Mouse (Mus musculus) lung, postnatal 0 days (tissue): ENCODE data around the gene Gdpd2. TPM values are rescaled to one million over a fixed set of nuclear protein-coding genes. Genes with fewer than 3 reads are reported as not detected.

Experiments used
- ATAC-seq: fragments of 200-750 bp; cut with Nextera tagmentation; 2 replicates; pipeline ENCODE4 v1.8.0; 2017; ENCODE audit warnings: moderate library complexity
- DNase-seq: peaks from one replicate; pipeline ENCODE4 v3.0.0-alpha.2; 2016; ENCODE audit warnings: low spot score
- H3K27ac ChIP-seq: fragments of 300-500 bp; sonication (generic); 2 replicates; pipeline ENCODE4 v1.5.1; 2014; ENCODE audit warnings: antibody characterized with exemption, mild to moderate bottlenecking, low read length, mixed read lengths
- H3K27me3 ChIP-seq: fragments of 300-500 bp; sonication (generic); replicated peaks from 2 replicates; pipeline ENCODE4 v1.6.1; 2014; ENCODE audit warnings: low read length, mixed read lengths; ENCODE audit not compliant: insufficient read depth
- H3K36me3 ChIP-seq: fragments of 300-500 bp; sonication (generic); 2 replicates; pipeline ENCODE4 v1.6.1; 2014; ENCODE audit warnings: low read length, mixed read lengths; ENCODE audit not compliant: insufficient read depth
- H3K4me1 ChIP-seq: fragments of 300-500 bp; sonication (generic); 2 replicates; pipeline ENCODE4 v1.6.1; 2014; ENCODE audit warnings: antibody characterized with exemption, low read depth, low read length, mixed read lengths; ENCODE audit not compliant: insufficient read depth
- H3K4me2 ChIP-seq: fragments of 300-500 bp; sonication (generic); replicated peaks from 2 replicates; pipeline ENCODE4 v1.6.1; 2014; ENCODE audit warnings: low read depth, mild to moderate bottlenecking, low read length, moderate library complexity, mixed read lengths
- H3K4me3 ChIP-seq: fragments of 300-500 bp; sonication (generic); 2 replicates; pipeline ENCODE4 v1.5.1; 2014; ENCODE audit warnings: low read depth, low read length
- H3K9ac ChIP-seq: fragments of 300-500 bp; sonication (generic); replicated peaks from 2 replicates; pipeline ENCODE4 v1.6.1; 2014; ENCODE audit warnings: low read depth, mild to moderate bottlenecking
- H3K9me3 ChIP-seq: fragments of 300-500 bp; sonication (generic); 2 replicates; pipeline ENCODE4 v1.6.1; 2016; ENCODE audit warnings: low read length, mixed read lengths
- CTCF ChIP-seq: IDR thresholded peaks from 2 replicates; pipeline ENCODE4 v1.5.1; 2016; ENCODE audit warnings: antibody characterized with exemption, mild to moderate bottlenecking
- EP300 ChIP-seq: IDR thresholded peaks from 2 replicates; pipeline ENCODE4 v1.6.1; 2016; ENCODE audit warnings: antibody characterized with exemption, mild to moderate bottlenecking, control low read depth
- WGBS: fragments of 180-500 bp; shearing (Covaris S2); extraction: QIAGEN DNeasy Blood & Tissue Kit; methylation state at CpG from one replicate; pipeline ENCODE4 v1.1.7; 2014; 5-methylcytosine and 5-hydroxymethylcytosine counted together
- polyA plus RNA-seq: library from polyadenylated mRNA; unstranded; fragments of >200 nt; fragmentation: Nextera tagmentation; extraction: Ambion mirVana; gene quantifications from 2 replicates; pipeline ENCODE4 v1.2.1, GENCODE M21; 2015

Gene Gdpd2
- polyA plus RNA-seq, 1 experiment from 2014 or later = 42.0 TPM

DNA sequence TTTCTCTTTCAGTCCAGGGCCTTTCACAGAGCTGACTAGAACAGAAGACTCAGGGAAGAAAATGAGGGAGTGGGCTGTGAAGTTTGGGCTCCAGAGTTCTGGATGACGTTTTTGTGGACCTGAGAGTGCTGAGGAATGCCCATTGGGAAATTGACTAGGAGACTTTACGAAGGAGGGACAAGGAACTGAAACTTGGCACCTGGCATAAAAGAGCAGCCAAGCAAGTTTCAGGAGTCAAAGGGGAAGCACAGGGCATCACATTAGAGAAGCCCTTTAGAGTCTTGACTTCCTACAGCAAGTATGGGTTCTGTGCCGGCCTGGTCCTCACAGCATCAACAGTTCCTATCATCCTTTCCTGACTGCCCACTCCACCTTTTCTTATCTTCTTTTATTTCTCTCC lies 45.7 kb downstream of the Gdpd2 start:
- Histone ChIP-seq H3K4me1 (no peaks in the 10 kb centered on the region), H3K4me3 (no peak overlapping the region), H3K27me3 (no peaks in the 10 kb centered on the region), H3K9ac (no peak overlapping the region), H3K4me2 (no peak overlapping the region), H3K27ac (no peak overlapping the region), H3K9me3 (no peaks in the 10 kb centered on the region), H3K36me3 (no peaks in the 10 kb centered on the region)
- TF ChIP-seq EP300 (no peak), CTCF (no peak)
- peak; percentile 11 for DNase-seq
- 71% methylated on average over 3 of the region's 3 CpGs for WGBS
- ATAC-seq = no peak

DNA sequence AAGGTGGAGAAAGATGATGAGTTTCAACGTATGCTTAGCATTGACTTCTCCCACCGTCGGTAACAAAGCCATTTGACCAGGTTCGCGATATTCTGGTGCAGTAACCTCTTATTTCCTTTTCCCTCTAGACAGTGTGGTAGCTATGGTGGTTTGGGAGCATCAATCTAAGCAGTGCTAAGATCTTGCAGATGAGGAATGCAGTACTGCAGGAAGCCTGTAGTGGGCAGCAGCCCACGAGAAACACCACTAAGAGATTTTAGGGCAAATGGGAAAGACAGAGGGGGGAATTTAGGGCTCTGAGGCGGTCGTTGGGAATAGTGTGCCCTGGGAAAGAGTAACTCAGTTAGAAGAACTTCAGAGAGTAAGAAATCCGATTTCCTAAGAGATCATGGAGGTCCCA lies 46.8 kb downstream of the Gdpd2 start:
- WGBS = 14% methylated on average over 9 of the region's 9 CpGs
- DNase-seq = peak; percentile 62

DNA sequence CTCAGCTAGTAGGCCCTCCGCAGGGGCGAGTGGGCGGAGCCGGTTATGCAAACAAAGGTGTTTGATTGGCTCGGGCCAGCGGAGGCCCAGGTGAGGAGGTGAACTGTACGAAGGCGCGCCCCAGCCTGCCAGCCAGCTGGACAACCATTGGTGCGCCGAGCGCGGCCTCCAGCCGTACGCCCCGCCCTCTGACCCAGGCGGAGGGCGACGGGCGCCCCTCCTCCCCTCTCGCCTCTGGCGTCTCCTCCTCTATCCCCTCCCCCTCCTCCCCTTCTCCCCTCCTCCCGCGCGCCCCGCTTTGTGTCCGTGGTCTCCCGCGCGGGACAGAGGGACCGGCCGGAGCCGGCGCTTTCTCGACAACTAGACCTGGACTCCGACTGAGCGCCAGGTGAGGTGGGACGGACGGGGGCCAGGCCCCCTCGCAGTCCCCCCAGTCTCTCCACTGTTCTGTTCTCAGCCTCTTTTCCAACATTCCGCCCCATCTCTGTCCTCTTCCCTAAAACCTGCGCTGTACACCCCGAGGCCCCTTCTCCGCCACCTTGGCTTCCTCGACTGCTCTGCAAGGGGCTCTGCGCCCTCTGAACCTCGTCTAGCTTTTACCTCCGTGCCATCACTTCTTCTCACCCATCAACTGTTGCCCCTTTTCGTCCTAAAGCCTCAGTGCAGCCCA lies 47.4 kb downstream of the Gdpd2 start:
- Histone ChIP-seq H3K4me3 (peak overlapping the region; percentile 49), H3K27ac (peak overlapping the region; percentile 51; the same call in 1 of the 2 replicates), H3K9ac (no peak overlapping the region; the same call in 1 of the 2 replicates), H3K9me3 (no peaks in the 10 kb centered on the region), H3K36me3 (no peaks in the 10 kb centered on the region), H3K4me2 (peak overlapping the region; percentile 63), H3K4me1 (no peaks in the 10 kb centered on the region), H3K27me3 (no peaks in the 10 kb centered on the region)
- WGBS = 19% methylated on average over 26 of the region's 49 CpGs
- DNase-seq = peak; percentile 84
- TF ChIP-seq EP300 = no peak
- TF ChIP-seq CTCF = no peak
- ATAC-seq = peak; percentile 94

More for the DNA sequence above, 46.8 kb downstream of the Gdpd2 start:
- Histone ChIP-seq H3K27me3 (no peaks in the 10 kb centered on the region), H3K4me2 (peak overlapping the region; percentile 63), H3K36me3 (no peaks in the 10 kb centered on the region), H3K4me1 (no peaks in the 10 kb centered on the region), H3K9ac (no peak overlapping the region), H3K4me3 (peak overlapping the region; percentile 49), H3K27ac (no peak overlapping the region), H3K9me3 (no peaks in the 10 kb centered on the region)
- TF ChIP-seq CTCF (peak; percentile 78), EP300 (no peak)
- ATAC-seq = peak; percentile 58

DNA sequence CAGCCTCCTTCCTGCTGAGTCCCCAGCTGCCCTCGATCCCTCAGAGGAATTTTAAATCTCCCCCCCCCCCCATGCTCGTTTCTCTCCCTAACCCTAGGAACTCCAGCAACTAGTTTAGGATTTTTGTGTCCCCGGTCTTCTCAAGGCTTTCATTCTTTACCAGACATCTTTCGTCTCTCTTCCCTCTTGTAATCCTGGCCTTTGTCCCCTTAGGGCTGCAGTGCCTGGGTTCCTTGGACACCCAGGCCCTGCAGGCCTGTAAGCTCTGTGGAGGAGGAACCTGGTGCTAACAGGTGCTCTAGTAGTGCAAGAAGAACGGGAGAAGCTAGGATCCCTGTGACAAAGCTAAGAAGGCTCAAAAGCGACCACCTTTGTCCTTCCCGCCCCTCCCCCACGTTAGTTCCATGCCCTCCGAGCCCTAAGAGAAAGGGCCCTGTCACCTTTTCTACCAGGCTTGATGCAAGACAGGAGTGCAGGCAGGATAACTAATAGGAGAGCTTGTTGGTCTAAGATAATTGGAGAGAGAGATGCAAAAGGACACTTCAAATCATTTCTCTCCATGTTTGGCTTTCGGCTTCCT lies 48.1 kb downstream of the Gdpd2 start:
- no peak for ATAC-seq
- 24% methylated on average over 9 of the region's 10 CpGs for WGBS
- H3K27me3 ChIP-seq = no peaks in the 10 kb centered on the region
- peak overlapping the region; percentile 49 for H3K4me3 ChIP-seq
- H3K4me2 ChIP-seq = peak overlapping the region; percentile 63
- DNase-seq = no peak
- no peaks in the 10 kb centered on the region for H3K9me3 ChIP-seq
- no peaks in the 10 kb centered on the region for H3K4me1 ChIP-seq
- H3K36me3 ChIP-seq = no peaks in the 10 kb centered on the region
- TF ChIP-seq EP300 (no peak), CTCF (no peak)
- 0 out of 2 replicates have a peak overlapping the region, but pooled peaks have one; percentile 20 for H3K27ac ChIP-seq
- H3K9ac ChIP-seq = no peak overlapping the region; the same call in 1 of the 2 replicates

DNA sequence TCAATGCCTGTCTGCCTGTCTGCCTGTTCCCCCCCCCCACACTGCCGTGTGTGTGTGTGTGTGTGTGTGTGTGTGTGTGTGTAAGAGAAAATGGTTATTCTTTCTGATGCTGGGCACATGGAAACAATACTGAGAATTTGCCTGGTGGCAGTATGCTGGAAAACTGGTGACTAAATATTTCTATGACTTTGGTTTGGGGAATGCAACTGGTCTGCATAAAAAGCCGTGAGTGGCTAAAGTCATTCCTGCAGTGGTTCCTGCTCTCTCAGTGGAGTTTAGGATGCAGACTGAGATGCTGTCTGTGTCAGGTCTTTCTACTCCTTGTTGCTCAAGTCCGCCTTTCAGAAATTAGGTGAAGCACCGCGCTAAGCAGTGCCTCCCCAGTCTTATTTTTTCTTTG lies 48.7 kb downstream of the Gdpd2 start:
- Histone ChIP-seq H3K4me3 (no peak overlapping the region), H3K4me1 (no peaks in the 10 kb centered on the region), H3K27me3 (no peaks in the 10 kb centered on the region), H3K36me3 (no peaks in the 10 kb centered on the region), H3K9me3 (no peaks in the 10 kb centered on the region), H3K27ac (no peak overlapping the region), H3K9ac (no peak overlapping the region), H3K4me2 (no peak overlapping the region; the same call in 1 of the 2 replicates)
- ATAC-seq = no peak
- DNase-seq = no peak
- 37% methylated on average over 4 of the region's 5 CpGs for WGBS
- TF ChIP-seq EP300 (no peak), CTCF (no peak)

Other genes starting within 250 kb of the Gdpd2 start
- gene Igbp1, start 235.6 kb upstream of the Gdpd2 start, polyA plus RNA-seq = 35.5 and 37.6 TPM in 2 replicates
- gene Dgat2l6, start 205.0 kb upstream of the Gdpd2 start, polyA plus RNA-seq = not detected in 2 replicates
- gene Awat1, start 157.6 kb upstream of the Gdpd2 start, polyA plus RNA-seq = 0.08 and 0.10 TPM in 2 replicates
- not detected in 2 replicates for gene P2ry4, start 135.0 kb upstream of the Gdpd2 start, polyA plus RNA-seq
- not detected in 2 replicates for gene Arr3, start 124.4 kb upstream of the Gdpd2 start, polyA plus RNA-seq
- gene Kif4, start 104.1 kb upstream of the Gdpd2 start, polyA plus RNA-seq = 1.0 and 1.6 TPM in 2 replicates
- gene Pdzd11, start 103.3 kb upstream of the Gdpd2 start, polyA plus RNA-seq = 78.8 and 82.2 TPM in 2 replicates
- 1.8 TPM in 2 replicates for gene Dlg3, start 37.8 kb downstream of the Gdpd2 start, polyA plus RNA-seq